Mouse (Mus musculus) intestine, embryonic 14.5 days (tissue): ENCODE results near the gene 5830411N06Rik. TPM values are rescaled to one million over a fixed set of nuclear protein-coding genes. Genes with fewer than 3 reads are reported as not detected.

Source experiments
- ATAC-seq: fragments of 200-750 bp; cut with Nextera tagmentation; replicated peaks from 2 replicates; pipeline ENCODE4 v1.8.0; 2017; ENCODE audit warnings: low read depth, moderate number of reproducible peaks, moderate TSS enrichment, moderate library complexity; ENCODE audit not compliant: low FRiP score, low TSS enrichment
- DNase-seq: peaks from one replicate; pipeline ENCODE4 v3.0.0-alpha.2; 2018; ENCODE audit warnings: low spot score
- H3K27ac ChIP-seq: fragments of 300-500 bp; sonication (generic); 2 replicates; pipeline ENCODE4 v1.5.1; 2014; ENCODE audit warnings: low read depth, mild to moderate bottlenecking, control low read depth
- H3K27me3 ChIP-seq: fragments of 300-500 bp; sonication (generic); replicated peaks from 2 replicates; pipeline ENCODE4 v1.6.1; 2014; ENCODE audit warnings: low read length, control low read depth; ENCODE audit not compliant: control insufficient read depth, insufficient read depth
- H3K36me3 ChIP-seq: fragments of 300-500 bp; sonication (generic); 2 replicates; pipeline ENCODE4 v1.6.1; 2014; ENCODE audit warnings: low read length, control low read depth; ENCODE audit not compliant: control insufficient read depth, insufficient read depth
- H3K4me1 ChIP-seq: fragments of 300-500 bp; sonication (generic); replicated peaks from 2 replicates; pipeline ENCODE4 v1.6.1; 2014; ENCODE audit warnings: low read length, control low read depth, mixed read lengths; ENCODE audit not compliant: control insufficient read depth, insufficient read depth
- H3K4me2 ChIP-seq: fragments of 300-500 bp; sonication (generic); 2 replicates; pipeline ENCODE4 v1.6.1; 2014; ENCODE audit warnings: low read length
- H3K4me3 ChIP-seq: fragments of 300-500 bp; sonication (generic); 2 replicates; pipeline ENCODE4 v1.5.1; 2014; ENCODE audit warnings: low read depth, low read length, control low read depth, mixed read lengths
- H3K9ac ChIP-seq: fragments of 300-500 bp; sonication (generic); 2 replicates; pipeline ENCODE4 v1.6.1; 2014; ENCODE audit warnings: mild to moderate bottlenecking, low read length
- H3K9me3 ChIP-seq: fragments of 300-500 bp; sonication (generic); 2 replicates; pipeline ENCODE4 v1.6.1; 2016; ENCODE audit warnings: low read length, control low read depth; ENCODE audit not compliant: control insufficient read depth
- WGBS: fragments of 180-500 bp; shearing (Covaris S2); extraction: QIAGEN DNeasy Blood & Tissue Kit; methylation state at CpG from one replicate; pipeline ENCODE4 v1.1.7; 2014; 5-methylcytosine and 5-hydroxymethylcytosine counted together
- polyA plus RNA-seq: library from polyadenylated mRNA; unstranded; fragments of >200 nt; fragmentation: Nextera tagmentation; extraction: Ambion mirVana; gene quantifications from 2 replicates; pipeline ENCODE4 v1.2.1, GENCODE M21; 2014

5830411N06Rik gene
- polyA plus RNA-seq, 1 experiment from 2014 or later = not detected

DNA sequence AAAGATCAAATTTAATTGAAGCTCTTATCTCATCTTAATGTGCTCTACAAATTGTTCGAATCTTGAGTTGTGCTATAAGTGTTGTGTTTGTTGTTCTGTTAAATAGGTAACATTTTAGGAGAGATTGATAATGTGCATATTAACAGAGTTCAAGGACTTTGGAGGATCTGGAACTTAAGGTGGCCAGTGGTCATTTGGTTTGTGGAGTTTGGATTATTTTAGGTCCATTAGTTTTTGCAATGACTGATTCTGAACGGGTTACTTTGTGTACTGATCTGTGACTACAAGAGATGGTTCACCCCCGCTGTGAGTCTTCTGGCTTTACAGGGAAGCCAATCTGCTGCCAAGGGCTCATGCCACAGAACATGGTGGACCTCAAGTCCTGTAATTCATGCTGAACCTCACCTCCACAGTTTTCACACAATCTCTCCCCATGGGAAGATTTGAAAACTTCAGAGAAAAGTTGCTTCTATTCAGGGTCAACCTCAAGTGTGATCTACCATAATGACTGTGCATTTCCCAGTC lies 72.8 kb downstream of the 5830411N06Rik start:
- Histone ChIP-seq H3K4me2 (no peak overlapping the region), H3K4me3 (no peak overlapping the region), H3K4me1 (no peaks in the 10 kb centered on the region), H3K27ac (no peak overlapping the region), H3K36me3 (no peaks in the 10 kb centered on the region), H3K9ac (no peak overlapping the region), H3K27me3 (no peaks in the 10 kb centered on the region), H3K9me3 (no peaks in the 10 kb centered on the region)
- ATAC-seq = no peak
- WGBS = 86% methylated on average over 3 of the region's 3 CpGs
- no peak for DNase-seq

DNA sequence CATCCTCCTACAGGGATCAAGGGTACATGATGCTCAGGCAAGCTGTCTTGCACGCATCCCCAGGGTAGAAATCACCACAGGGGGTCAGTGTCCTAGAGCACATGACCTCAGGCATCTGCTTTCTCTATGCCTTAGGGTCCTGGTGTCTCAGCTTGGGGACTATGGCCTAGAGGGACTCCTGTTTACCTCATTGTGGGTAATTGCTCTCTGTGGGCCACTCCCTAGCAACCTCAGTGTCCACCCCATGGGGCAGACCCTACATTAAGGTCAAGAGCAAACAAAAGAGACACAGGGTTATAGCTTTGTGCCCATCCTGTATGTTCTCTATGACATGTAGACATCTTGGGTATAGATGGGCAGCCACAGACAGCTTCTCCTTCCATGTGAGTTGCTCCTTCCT lies 73.5 kb downstream of the 5830411N06Rik start, which contains the start of gene Olfr525:
Gene Olfr525 (plus strand): TSS at position 301 of the 400 bp plus-strand sequence.
- no peak within 1 kb of the TSS for H3K4me3 ChIP-seq
- no peaks in the 10 kb centered on the region for H3K27me3 ChIP-seq

DNA sequence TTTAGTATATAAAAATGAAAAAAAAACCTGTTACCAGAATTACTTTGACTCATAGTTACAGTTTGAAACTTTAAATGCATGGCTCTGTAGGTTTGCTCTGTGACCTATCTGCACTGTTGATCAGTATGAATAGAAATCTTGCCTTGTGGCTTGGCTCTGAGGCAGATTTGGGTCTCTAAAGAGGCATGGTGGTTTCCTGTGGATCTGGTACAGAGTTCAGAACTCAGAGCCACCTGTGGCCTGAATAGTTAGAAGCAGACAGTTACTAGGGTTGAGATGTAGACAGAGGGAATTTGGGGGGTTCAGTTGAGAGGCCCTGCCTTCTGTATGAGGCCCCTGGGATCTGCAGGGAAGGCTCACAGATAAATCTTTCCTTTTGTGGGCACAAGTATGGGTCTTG lies 74.1 kb downstream of the 5830411N06Rik start:
- H3K27ac ChIP-seq = no peak overlapping the region
- no peaks in the 10 kb centered on the region for H3K27me3 ChIP-seq
- H3K4me3 ChIP-seq = no peak overlapping the region
- ATAC-seq = no peak
- no peaks in the 10 kb centered on the region for H3K36me3 ChIP-seq
- H3K9me3 ChIP-seq = no peaks in the 10 kb centered on the region
- no peaks in the 10 kb centered on the region for H3K4me1 ChIP-seq
- H3K9ac ChIP-seq = no peak overlapping the region
- no peak for DNase-seq
- no peak overlapping the region for H3K4me2 ChIP-seq

More for the DNA sequence above, 73.5 kb downstream of the 5830411N06Rik start, which contains the start of gene Olfr525:
- no peaks in the 10 kb centered on the region for H3K36me3 ChIP-seq
- H3K4me2 ChIP-seq = no peak within 1 kb of the TSS
- 82% methylated on average over 1 of the region's 1 CpGs for WGBS
- no peak within 1 kb of the TSS for H3K9ac ChIP-seq
- no peaks in the 10 kb centered on the region for H3K9me3 ChIP-seq
- H3K4me1 ChIP-seq = no peaks in the 10 kb centered on the region
- H3K27ac ChIP-seq = no peak within 1 kb of the TSS
- ATAC-seq (no peak), DNase-seq (no peak)

- whole genome bisulfite sequencing = 60% methylated on average over 1 of the region's 1 CpGs
- Histone ChIP-seq H3K4me1 (no peaks in the 10 kb centered on the region), H3K9me3 (no peaks in the 10 kb centered on the region), H3K27ac (no peak overlapping the region), H3K4me2 (no peak overlapping the region), H3K36me3 (no peaks in the 10 kb centered on the region), H3K9ac (no peak overlapping the region), H3K4me3 (no peak overlapping the region), H3K27me3 (no peaks in the 10 kb centered on the region)
- ATAC-seq = no peak
- DNase-seq = no peak
These were observed 82.8 kb downstream of the 5830411N06Rik start for GRCm38 (mm10) chr7:140329766-140330304.

DNA sequence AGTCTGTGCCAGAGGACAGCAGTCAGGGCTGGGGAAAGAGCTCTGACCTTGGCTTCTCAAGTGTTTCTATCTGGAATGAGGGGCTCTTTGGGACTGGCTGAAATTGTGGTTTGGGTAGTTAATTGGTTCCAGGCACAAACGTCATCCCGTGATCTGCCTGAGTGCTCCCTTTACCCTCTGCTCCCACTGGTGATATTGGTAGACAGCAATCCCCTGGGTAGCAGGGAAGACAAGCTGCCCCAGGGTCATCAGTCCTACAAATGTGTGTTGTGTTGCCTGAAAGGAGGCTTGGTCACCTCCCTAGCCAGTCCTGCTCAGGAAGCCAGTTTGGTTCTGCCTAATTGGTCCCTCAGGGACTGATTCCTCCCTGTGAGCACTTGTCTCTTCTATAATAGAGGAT lies 86.6 kb downstream of the 5830411N06Rik start, which contains the start of gene Olfr527:
Gene Olfr527 (plus strand): TSS at position 301 of the 400 bp plus-strand sequence.
- no peak within 1 kb of the TSS for H3K27ac ChIP-seq

More for the DNA sequence above, 86.6 kb downstream of the 5830411N06Rik start, which contains the start of gene Olfr527:
- no peak within 1 kb of the TSS for H3K4me2 ChIP-seq
- no peak for ATAC-seq
- DNase-seq = no peak
- no peak within 1 kb of the TSS for H3K9ac ChIP-seq
- no peaks in the 10 kb centered on the region for H3K4me1 ChIP-seq
- H3K36me3 ChIP-seq = no peaks in the 10 kb centered on the region
- no peaks in the 10 kb centered on the region for H3K27me3 ChIP-seq
- WGBS = 96% methylated on average over 2 of the region's 2 CpGs
- H3K9me3 ChIP-seq = no peaks in the 10 kb centered on the region
- H3K4me3 ChIP-seq = no peak within 1 kb of the TSS

Other genes starting within 250 kb of the 5830411N06Rik start
- 36.1 and 41.5 TPM in 2 replicates for gene Zfp511, start 210.9 kb upstream of the 5830411N06Rik start, polyA plus RNA-seq
- gene Tubgcp2, start 210.6 kb upstream of the 5830411N06Rik start, polyA plus RNA-seq = 56.0 and 61.2 TPM in 2 replicates
- gene Msx3, start 198.2 kb upstream of the 5830411N06Rik start, polyA plus RNA-seq = not detected in 2 replicates
- 2.8 and 3.5 TPM in 2 replicates for gene Caly, start 164.7 kb upstream of the 5830411N06Rik start, polyA plus RNA-seq
- gene Prap1, start 153.9 kb upstream of the 5830411N06Rik start, polyA plus RNA-seq = 119 and 202 TPM in 2 replicates
- gene Fuom, start 144.8 kb upstream of the 5830411N06Rik start, polyA plus RNA-seq = 34.9 and 39.4 TPM in 2 replicates
- gene Paox, start 131.5 kb upstream of the 5830411N06Rik start, polyA plus RNA-seq = 35.5 and 39.5 TPM in 2 replicates
- gene Echs1, start 130.8 kb upstream of the 5830411N06Rik start, polyA plus RNA-seq = 177 and 183 TPM in 2 replicates
- gene Mtg1, start 109.7 kb upstream of the 5830411N06Rik start, polyA plus RNA-seq = 30.8 and 31.6 TPM in 2 replicates
- 0.72 and 0.77 TPM in 2 replicates for gene Sprn, start 92.4 kb upstream of the 5830411N06Rik start, polyA plus RNA-seq
- not detected in 2 replicates for gene Olfr522, start 82.5 kb upstream of the 5830411N06Rik start, polyA plus RNA-seq
- not detected in 2 replicates for gene Olfr523, start 74.1 kb upstream of the 5830411N06Rik start, polyA plus RNA-seq
- gene Olfr524, start 41.3 kb upstream of the 5830411N06Rik start, polyA plus RNA-seq = not detected in 2 replicates
- 0.07 TPM in 1 of 2 replicates, not detected in the other for gene Cd163l1, start 29.0 kb upstream of the 5830411N06Rik start, polyA plus RNA-seq
- gene Olfr525, start 73.6 kb downstream of the 5830411N06Rik start, polyA plus RNA-seq = not detected in 2 replicates
- not detected in 2 replicates for gene Olfr527, start 86.7 kb downstream of the 5830411N06Rik start, polyA plus RNA-seq
- not detected in 2 replicates for gene Olfr60, start 114.4 kb downstream of the 5830411N06Rik start, polyA plus RNA-seq
- not detected in 2 replicates for gene Olfr530, start 129.0 kb downstream of the 5830411N06Rik start, polyA plus RNA-seq
- not detected in 2 replicates for gene Olfr531, start 155.6 kb downstream of the 5830411N06Rik start, polyA plus RNA-seq
- not detected in 2 replicates for gene Olfr532, start 174.4 kb downstream of the 5830411N06Rik start, polyA plus RNA-seq
- gene Olfr533, start 216.1 kb downstream of the 5830411N06Rik start, polyA plus RNA-seq = not detected in 2 replicates
- gene Olfr535, start 236.9 kb downstream of the 5830411N06Rik start, polyA plus RNA-seq = not detected in 2 replicates